Mouse (Mus musculus) adrenal gland, adult 2 months (tissue): ENCODE results near the gene Lbx2. TPM values are rescaled to one million over a fixed set of nuclear protein-coding genes. Genes with fewer than 3 reads are reported as not detected.

Experiments used
- DNase-seq: peaks from one replicate; pipeline ENCODE4 v3.0.0; 2021
- long read RNA-seq: library from polyadenylated mRNA; stranded (forward); transcript quantifications from one replicate; pipeline ENCODE4 v2.0.0, GENCODE M21; 2021
- polyA plus RNA-seq: library from polyadenylated mRNA; depleted of rRNA; stranded (reverse); fragments of >200 nt; gene quantifications from 2 replicates; pipeline ENCODE4 v1.2.3, GENCODE M21; 2012; rRNA removed
- total RNA-seq, 2 experiments: library from RNA; stranded (reverse); gene quantifications; 2 replicates each; pipeline ENCODE4 v1.2.3; 2021

Lbx2 gene
- total RNA-seq (10 to 100 TPM in 1 of 2 experiments, 1 to 10 TPM in 1; 7.6 to 19.7 TPM), polyA plus RNA-seq (30.1 and 48.9 TPM in 2 replicates)
- long read RNA-seq, partial matches to known transcripts = 0 of 8 reads
- long read RNA-seq, other reads (novel, unspliced or antisense) = 4 of 8 reads

DNA sequence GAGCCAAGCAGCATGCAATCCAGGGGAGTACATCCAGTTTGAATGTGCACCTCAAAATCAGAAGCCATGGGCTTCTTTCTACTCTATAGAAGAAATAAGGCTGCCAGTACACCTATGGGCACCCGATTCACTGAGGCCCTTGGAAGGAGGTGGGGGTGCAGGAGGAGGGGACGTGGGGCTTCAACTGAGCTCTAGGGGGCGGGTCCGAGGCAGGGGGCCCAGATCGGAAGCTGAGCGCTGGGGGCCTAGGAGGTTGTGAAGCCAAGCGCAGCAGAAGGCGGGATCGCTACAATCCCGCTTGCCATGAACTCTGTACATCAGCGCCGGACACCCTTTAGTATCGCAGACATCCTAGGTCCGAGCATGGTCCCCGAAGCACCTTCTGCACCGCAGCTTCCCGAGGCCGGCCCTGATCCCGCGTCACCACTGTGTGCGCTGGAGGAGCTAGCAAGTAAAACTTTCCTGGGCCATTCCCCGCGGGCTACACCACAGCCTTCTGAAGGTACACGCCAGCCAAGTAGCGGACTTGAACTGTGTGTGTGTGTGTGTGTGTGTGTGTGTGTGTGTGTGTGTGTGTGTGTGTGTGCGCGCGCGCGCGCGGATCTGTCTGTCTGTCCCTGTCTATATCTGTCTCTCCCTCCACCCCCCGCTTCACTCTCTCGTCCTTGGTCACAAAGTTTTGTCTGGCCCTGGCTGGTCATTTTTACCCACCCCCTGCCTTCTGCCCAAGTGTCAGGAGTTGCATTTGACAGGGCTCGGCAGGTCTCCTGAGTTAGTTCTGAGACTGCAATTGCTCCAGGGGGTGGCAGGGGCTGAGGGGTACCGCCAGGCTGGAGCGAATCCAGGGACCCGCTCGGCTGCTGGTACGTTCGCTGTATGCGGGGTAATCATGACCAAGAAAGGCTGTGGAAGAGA, at the start of gene Lbx2:
TSS of gene Lbx2 (plus strand) at position 247 of the 915 bp plus-strand sequence.
- peak; percentile 82 for DNase-seq

DNA sequence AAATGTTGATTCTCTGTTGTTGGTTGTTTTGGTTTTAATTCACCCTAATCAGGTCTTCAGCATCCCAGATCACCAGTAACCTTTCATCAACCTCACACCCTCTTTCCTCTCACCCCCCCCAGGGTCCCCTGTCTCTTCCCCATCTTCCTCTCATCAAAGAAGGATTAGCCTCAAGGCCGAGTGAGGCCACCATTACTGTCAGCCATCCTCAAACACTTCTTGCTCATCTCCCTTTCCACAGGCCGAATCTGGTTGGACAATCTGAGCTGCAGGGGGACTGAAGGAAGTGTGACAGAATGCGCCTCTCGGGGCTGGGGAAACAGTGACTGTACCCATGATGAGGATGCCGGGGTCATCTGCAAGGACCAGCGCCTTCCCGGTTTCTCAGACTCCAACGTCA, 49.0 kb upstream of the Lbx2 start:
- DNase-seq = no peak

DNA sequence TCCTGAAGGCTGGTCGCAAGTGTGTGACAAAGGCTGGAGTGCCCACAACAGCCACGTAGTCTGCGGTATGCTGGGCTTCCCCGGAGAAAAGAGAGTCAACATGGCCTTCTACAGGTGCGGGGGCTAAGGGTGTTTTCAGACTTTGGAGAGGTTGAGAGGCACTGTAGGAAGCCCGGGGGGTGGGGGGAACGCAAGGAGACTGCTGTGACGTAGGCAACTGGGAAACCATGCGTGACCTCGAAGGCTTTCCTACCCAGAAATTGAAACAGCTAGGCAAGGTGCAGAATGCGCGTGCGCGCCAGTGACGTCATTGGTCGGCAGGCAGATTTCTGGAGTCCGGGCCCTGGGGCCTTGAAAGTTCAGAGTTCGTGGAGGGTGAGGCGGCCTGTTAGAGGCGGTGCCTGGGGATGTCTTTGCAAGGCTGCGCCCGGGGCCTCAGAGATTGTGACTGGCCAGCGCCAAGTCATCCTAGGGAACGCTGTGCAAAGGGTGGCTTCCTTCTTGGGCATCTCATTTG, 47.6 kb upstream of the Lbx2 start:
- peak; percentile 97 for DNase-seq

DNA sequence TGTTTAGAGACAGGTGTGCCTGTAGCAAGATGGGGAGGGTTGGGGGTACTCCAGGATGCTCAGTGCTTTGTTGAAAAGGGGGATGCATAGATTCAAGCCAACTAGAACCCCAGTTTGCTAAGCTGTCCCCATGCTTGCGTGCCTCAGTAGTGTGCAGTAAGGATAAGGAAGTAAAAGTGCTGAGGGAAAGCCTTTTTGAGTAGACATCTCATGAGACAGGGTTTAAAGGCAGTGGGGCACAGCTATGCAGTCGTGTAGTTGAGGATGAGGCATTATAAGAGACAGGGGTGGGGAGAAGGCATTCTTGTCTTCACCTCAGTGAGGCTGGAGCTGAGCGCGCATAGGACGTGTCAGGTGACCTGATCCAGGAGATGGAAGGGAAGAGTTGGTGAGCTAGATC, 45.6 kb upstream of the Lbx2 start:
- DNase-seq = no peak

DNA sequence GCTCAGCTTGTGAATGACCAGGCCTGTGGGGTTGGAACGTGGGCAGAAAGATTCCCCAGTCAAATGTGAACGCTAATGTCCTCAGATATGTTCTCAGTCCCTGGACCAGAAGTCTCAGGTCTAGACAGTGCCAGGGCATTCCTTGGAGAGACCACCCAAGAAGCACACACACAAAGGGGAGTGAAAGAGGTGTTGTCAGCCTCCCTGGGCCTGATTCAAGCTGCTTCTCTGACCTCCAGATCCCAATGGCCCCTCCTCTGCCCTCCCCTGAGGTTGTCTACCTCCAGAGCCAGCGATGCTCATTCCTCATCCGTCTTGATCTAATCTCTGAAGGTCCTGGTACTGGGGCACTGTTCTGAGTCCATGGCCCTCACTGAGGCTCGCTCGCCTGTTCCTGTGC, 42.6 kb upstream of the Lbx2 start:
- no peak for DNase-seq

DNA sequence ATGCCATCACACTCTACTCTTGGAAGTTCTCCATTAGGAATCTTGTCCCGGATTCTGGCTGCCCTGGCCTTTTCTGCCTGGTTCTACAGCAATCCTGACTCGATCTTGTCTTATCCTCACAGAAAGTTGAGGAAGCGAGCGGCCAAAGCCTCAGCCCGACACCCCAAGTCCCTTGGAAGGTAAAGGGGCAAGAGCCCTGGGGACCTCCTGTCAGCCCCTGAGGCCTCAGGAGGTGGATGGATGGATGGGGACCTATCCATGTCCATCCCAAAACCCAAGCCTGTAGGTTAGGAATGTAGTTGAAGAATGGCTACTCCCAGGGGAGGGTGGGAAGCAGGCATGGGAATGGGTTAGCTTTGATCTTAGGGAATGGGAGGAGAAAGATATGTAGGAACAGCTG, 42.2 kb upstream of the Lbx2 start:
- no peak for DNase-seq

DNA sequence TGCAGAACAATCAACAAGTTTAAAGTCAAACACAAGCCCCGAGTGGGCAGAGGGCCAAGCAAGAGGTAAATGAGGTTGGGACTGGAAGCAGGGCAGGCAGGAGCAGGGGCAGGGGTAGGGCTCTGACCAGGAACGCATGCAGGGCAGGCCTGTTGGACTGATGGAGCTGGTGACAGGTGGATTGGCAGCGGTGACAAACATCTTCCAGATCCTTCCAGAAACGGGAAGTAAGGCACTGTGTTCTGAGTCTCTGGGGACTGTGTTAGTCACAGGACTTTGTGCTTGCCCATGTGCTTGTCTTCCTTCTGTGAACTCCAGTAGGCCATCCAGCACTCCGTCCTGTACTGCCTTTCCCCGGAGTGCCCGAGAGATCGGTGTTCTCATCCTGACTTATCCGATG, 41.4 kb upstream of the Lbx2 start:
- DNase-seq = no peak

DNA sequence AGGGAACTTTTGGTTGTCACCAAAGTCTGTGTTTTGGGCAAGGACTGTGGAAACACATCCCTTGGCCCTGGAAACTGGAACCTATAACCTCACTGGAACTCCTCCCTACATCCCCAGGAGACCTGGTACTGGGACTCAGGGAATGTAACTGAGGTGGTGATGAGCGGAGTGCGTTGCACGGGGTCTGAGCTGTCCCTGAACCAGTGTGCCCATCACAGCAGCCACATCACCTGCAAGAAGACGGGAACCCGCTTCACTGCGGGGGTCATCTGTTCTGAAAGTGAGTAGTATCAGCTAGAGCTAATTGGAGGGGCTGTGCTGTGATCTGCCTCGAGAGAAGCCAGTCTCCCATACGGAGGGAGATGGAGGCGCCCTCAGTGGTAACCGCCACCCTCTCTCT, 36.8 kb upstream of the Lbx2 start:
- DNase-seq = no peak

DNA sequence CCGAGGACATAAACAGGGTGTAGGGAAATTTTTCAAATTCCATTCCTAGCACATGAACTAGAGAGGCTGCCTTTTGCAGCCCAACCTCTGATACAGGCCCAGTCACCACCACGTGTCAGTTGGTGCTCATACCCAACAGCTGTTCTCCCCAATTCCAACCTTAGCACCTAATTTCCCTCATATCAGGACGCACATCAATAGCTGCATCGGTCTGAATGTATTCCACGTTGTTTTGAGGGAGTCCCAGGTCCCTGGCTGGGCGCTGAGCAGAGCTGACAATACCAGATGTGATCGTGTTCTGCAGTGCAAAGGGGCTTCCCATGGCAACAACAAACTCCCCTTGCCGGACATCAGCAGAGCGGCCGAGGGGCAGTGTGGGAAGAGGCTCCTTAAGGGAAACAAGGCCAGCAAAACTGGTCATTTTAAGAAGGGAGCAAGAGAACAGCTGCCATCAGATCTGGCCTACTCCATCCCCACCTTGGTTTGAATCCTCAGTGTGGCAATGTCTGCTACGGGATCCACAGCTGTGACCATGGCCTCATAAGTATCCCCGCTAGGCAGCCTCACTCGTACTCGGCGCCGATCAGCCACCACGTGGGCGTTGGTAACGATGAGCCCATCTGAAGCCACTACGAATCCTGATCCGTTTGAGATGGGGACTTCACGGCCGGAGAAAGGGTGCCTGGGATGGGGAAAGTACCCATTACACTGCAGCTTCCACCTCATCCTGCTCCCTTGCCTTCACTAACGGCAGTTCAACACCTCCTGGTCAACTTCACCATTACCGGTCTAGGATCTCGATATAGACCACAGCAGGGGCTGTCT, 32.8 kb upstream of the Lbx2 start:
- DNase-seq = peak; percentile 60

DNA sequence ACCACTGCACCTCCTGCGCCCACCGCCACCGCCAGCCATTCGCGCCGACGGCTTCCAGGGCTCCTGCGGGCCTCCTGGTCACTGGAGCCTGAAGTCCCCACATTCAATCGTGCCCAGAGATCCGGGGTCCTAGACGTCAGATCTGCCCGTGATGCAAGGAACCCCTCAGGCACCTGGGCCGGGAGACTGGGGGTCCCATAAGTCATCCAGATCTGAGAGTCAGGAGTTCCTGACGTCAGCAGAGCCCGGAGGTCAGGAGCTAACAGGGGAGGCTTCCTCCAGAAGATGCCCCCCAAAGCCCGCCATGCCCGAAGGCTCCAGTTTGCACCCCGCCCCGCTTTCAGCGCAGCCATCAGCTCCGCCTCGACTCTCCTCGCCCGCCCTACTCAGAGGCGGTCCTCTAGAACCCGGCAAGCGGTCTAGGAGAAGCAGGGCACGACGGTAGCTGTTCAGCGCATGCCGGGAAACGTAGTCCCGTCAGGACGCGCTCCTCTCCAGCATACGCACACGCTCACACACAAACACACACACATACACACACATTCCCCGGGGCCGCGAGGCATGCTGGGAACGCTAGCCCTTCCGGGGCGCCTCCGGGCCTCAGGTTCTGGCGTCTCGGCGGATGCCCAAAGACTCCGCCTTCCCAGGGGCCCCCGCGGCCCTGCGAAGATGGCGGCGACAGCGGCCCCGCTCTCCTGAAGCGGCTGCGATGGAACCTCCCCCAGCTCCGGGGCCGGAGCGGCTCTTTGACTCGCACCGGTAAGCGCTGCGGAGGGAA, 31.9 kb upstream of the Lbx2 start, which contains the start of gene Aup1:
TSS of gene Aup1 (plus strand) at position 448 of the 778 bp plus-strand sequence.
- peak; percentile 98 for DNase-seq

DNA sequence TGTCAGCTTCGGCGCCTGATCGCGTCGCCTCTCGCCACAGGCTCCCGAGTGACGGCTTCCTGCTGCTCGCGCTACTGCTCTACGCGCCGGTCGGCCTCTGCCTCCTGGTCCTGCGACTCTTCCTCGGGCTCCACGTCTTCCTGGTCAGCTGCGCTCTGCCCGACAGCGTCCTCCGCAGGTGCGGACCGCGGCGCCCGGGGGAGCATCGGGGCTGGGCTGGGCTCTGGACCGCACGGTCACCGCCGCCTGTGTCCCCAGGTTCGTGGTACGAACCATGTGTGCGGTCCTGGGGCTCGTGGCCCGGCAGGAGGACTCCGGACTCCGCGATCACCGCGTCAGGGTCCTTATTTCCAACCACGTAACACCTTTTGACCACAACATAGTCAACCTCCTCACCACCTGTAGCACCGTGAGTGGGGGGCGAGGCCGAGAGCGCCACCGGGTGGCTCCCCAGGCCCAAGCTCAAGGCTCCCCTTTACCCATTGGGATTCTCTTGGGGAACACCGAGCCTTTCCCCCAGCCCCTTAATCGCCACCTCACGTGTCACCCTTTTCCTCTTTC, 31.2 kb upstream of the Lbx2 start, which contains the start of gene Htra2:
TSS of gene Htra2 (minus strand) at position 403 of the 561 bp plus-strand sequence.
- DNase-seq = no peak

DNA sequence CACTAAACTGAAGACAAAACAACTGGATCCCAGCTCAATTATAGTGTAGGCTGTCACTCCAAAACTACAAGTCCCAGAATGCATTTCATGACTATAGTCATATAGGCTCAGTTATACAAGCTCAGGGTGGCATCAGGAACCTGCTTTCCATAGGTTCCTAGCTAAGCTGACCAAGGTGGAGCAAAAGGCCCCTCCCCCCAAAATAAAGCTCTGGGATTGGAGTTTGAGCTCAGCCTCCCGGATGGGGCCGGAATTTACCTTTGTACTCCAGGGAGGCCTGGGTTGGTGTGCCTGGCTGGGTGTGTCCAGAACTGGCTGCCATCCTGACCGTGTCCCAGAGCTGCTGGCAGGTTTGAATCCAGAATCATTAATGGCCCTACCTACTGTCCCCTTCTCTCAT, 28.4 kb upstream of the Lbx2 start, which contains the start of gene Dqx1:
TSS of gene Dqx1 (plus strand) at position 55 of the 400 bp plus-strand sequence.
- DNase-seq = no peak

DNA sequence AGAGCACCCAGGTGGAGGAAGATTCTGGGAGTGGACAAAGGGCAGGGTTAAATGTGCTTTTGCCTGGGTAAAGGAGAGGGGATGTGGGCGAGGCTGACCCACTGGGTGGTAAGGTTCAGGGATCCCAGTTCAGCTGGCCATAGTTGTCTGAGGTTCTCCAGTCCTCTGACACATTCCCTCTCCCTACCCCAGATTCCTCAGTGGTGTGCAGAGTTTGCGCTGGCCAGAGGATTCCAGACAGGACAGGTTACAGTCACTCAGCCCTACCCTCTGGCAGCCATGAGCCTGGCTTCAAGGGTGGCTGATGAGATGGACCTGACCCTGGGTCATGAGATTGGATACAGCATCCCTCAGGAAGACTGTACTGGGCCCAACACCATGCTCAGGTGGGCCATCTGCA, 27.4 kb upstream of the Lbx2 start:
- DNase-seq = no peak

DNA sequence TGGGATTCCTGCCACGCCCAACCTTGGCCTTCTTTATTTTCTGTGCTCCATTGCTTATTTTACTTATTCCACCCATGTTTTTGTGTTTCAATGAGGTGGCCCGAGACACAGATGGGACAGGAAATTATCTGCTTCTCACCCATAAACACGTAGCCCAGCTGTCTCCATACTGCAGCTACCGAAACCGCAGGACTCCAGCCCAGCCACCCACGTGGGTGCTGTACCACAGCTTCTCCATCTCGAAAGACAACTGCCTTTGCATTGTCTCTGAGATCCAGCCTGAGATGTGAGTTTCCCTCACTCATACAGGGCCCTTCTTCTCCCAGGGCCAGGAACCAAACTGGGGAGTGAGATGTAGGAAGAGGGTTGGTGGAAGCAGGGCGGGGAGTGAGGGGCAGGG, 20.2 kb upstream of the Lbx2 start:
- DNase-seq = no peak

DNA sequence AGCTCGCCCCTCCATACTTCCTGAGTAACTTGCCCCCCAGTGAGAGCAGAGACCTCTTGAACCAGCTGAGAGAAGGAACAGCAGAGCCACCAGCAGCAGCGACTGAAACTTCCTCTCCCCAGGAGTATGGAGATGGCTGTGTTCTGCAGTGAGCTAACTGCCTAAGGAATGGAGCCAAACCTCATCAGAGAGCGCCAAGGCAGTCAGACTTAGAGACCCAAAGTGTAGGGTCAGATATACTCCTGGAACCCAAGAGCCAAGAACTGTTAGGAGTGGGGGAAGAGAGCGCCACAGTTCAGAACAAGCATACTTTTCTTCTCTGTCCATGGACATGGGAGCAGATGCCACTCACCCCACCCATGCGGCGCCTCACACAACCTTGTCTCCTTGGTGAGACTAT, 19.7 kb upstream of the Lbx2 start:
- no peak for DNase-seq

DNA sequence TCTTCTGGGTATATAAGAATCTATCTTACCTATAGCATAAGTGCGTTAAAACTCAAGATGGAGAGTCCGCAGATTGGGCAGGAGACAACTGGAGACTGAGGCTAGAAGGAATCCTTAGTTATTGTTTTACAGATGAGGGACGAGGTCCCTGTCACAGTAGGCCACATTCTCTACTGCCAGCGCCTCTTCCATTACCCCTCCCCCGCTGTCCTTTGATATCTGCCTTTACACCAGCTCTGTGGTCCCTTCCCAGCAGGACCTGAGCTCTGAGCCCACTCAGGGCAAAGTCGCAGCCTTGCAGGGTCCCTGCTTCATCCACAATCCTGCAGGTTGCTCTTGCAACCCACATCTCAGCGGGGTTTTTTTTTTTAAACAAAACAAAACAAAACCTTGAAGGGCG, 17.9 kb upstream of the Lbx2 start:
- DNase-seq = no peak

DNA sequence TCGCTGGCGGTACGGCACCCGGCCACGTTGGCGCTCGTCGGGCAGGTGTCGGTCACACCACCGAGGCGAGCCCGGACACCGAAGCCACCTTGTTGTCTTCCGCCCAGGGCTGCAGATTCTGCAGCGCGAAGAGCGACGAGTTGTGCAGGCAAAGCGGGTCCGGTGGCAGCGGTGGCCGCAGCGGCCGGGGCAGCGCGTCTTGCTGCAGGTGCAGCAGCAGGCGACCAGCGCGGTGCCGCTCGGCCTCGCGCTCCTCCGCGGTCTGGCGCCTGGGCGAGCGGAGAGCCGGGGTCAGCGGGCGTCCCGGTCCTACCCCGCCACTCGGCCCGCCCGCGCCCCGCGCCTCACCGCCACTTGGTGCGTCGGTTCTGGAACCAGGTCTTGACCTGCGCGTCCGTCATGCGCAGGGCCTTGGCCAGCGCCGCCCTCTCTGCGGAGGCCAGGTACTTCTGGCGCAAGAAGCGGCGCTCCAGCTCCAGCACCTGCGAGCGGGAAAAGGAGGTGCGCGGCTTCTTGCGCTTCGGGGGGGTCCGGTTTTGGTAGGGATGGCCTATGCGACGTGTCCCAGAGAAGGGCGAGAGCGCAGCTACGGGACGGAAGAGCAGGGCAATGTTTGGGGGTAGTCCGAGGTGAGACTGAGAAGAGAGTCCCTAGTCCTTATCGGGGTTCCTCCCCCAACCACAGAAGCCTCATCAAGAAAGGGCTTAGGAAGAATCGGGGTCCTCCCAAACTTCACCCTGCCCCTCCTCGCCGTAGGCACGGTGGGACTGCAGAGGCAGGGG, 17.3 kb upstream of the Lbx2 start:
- no peak for DNase-seq

DNA sequence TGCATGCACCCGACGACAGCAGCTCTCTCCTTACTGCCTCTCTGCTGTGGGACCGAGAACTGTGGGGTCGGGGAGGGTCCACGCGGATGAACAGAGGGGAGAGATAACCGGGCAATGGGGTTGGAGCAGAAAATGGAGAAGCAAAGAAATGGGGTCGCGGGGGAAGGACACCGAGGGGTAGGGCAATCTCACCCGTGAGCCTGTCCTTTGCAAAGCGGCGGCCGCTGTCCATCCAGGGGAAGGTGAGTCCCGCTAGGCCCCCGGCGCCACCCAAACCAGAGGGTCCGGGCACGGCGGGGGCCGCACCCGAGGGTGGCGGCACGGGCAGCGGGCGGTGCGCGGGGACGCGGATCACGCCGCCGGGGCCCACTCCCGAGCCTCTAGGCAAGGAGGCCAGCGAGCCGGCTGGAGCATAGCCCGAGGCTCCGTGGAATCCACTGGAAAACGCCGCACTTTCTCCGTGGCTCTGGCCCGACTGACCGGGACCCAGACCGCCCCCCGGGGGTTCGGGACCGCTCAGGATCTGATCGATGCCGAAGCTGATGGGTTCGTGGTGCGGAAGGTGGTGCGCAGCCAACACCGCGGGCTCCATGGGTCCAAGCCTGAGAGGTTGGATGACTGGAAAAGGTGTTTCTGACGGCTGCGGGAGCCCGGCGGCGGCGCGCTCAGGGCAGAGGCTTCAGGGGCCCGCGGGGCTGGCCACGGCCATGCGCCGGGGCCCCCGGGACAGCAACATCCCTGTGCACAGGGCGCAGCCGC, 16.5 kb upstream of the Lbx2 start:
- no peak for DNase-seq

DNA sequence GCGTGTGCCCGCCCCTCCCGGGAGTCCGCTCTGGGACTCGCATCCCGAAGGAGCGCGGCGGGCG, 16.1 kb upstream of the Lbx2 start, which contains the start of gene Tlx2:
TSS of gene Tlx2 (minus strand) at position 47 of the 64 bp plus-strand sequence.
- no peak for DNase-seq
